Mouse (Mus musculus) olfactory bulb, adult 2 months (tissue): ENCODE data around the gene Tnfrsf1a. TPM values are rescaled to one million over a fixed set of nuclear protein-coding genes. Genes with fewer than 3 reads are reported as not detected.

Source experiments
- H3K27ac ChIP-seq: fragments of 200-500 bp; 2 replicates; pipeline ENCODE4 v1.5.1; 2012; ENCODE audit warnings: low read depth, low read length; ENCODE audit not compliant: insufficient read depth
- H3K4me1 ChIP-seq: fragments of 200-500 bp; 2 replicates; pipeline ENCODE4 v1.6.1; 2012; ENCODE audit warnings: low read length; ENCODE audit not compliant: control insufficient read depth, insufficient read depth
- H3K4me3 ChIP-seq: fragments of 200-500 bp; 2 replicates; pipeline ENCODE4 v1.5.1; 2012; ENCODE audit warnings: mild to moderate bottlenecking, low read depth, low read length, moderate library complexity; ENCODE audit not compliant: insufficient read depth
- CTCF ChIP-seq: fragments of 200-500 bp; IDR thresholded peaks from 2 replicates; pipeline ENCODE4 v1.5.1; 2012; ENCODE audit warnings: low read depth, mild to moderate bottlenecking, low read length, moderate library complexity; ENCODE audit not compliant: insufficient read depth
- POLR2A ChIP-seq: fragments of 200-500 bp; IDR thresholded peaks from 2 replicates; pipeline ENCODE4 v1.6.1; 2012; ENCODE audit warnings: mild to moderate bottlenecking, low read depth, low read length, moderate library complexity; ENCODE audit not compliant: insufficient read depth
- WGBS: fragments of 180-500 bp; shearing (Covaris S2); methylation state at CpG from one replicate; pipeline ENCODE4 v1.1.7; 2018; 5-methylcytosine and 5-hydroxymethylcytosine counted together
- polyA plus RNA-seq: library from polyadenylated mRNA; stranded (reverse); fragments of >200 nt; gene quantifications from 2 replicates; pipeline ENCODE4 v1.2.4, GENCODE M21; 2012; ENCODE audit warnings: low replicate concordance; ENCODE audit not compliant: missing spikeins, insufficient read depth, insufficient read length

Tnfrsf1a gene
- polyA plus RNA-seq, 1 experiment, result not detected

DNA sequence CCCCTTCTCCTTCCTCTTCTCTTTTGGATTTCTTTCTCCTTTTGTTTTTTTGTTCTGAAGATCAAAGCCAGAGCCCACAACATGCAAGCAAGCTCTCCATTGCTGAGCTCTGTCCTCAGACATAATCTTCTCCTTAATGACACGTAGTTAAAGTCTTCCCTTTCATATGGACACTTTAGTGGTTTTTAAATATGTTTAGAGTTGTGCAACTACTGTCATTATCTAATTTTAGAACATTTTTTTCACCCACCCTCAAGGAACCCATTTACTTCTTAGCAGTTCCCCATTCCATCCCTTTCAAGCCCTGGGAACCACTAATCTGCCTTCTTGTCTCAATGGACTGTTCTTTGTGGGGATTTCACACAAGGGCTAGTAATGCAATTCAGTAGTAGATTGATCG, 14.8 kb upstream of the Tnfrsf1a start:
- TF ChIP-seq CTCF (no peak), POLR2A (no peak)
- Histone ChIP-seq H3K27ac (no peak overlapping the region), H3K4me1 (peaks cover 7% of the 10 kb centered on the region; the same call in 1 of the 2 replicates), H3K4me3 (no peak overlapping the region)
- WGBS, result 76% methylated on average over 2 of the region's 2 CpGs

DNA sequence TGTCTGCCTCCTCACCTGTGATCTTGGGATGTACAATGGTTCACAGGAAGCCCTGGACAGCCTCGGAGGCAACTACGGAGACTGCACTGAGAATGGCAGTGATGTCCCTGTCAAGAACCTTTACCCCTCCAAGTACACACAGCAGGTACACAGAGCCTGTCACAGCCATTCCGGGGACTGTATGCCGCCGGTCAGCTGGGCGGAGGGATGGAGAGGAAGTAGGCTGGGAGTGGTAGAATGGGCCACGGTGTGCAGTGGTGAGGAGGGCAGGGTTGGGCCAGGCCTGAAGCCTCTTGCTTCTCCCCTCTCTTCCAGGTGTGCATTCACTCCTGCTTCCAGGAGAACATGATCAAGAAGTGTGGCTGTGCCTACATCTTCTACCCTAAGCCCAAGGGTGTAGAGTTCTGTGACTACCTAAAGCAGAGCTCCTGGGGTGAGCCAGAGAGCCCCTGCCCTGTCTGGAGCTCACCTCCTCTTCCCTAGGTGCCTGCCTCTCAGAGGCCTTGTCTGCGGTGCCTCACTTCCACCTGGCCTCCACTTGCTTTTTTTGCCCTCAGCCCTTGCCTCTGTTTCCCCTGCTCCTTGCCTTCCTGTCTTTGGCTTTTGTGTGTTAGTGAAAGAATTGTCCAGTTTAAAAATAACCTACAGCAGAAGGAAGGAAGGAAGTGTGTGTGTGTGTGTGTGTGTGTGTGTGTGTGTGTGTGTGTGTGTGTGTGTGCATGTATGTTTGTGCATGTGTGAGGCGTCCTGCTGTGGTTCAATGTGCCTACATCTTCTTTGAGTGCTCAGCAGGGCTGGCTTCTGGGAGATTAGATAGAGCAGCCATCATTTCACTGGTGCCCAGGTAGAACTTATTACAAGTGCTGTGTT, 10.1 kb upstream of the Tnfrsf1a start:
- Histone ChIP-seq H3K27ac (no peak overlapping the region), H3K4me3 (no peak overlapping the region), H3K4me1 (peaks cover 3% of the 10 kb centered on the region; the same call in 1 of the 2 replicates)
- 86% methylated on average over 9 of the region's 9 CpGs for WGBS
- no peak for TF ChIP-seq CTCF
- TF ChIP-seq POLR2A, result no peak

DNA sequence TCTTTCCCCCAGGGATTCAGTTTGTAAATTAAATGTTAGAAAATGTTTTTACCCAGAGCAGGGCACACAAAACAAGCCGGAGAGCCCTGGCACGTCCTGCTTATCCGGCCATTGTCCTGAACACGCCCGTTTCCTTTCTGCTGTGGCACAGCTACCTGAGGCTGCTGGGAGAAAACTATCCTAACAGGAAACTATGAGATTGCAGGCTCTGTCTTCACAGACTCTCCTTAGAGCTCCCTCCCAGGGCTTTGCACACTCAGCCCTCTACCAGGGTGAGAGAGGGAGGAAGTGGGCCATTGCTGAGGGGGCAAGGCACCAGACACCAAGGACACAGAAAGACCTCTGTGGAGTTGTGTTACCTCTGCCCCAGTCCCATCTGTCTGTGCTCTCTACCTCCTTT, 8.9 kb upstream of the Tnfrsf1a start:
- Histone ChIP-seq H3K4me3 (no peak overlapping the region), H3K4me1 (peaks cover 3% of the 10 kb centered on the region; the same call in 1 of the 2 replicates), H3K27ac (no peak overlapping the region)
- TF ChIP-seq POLR2A (no peak), CTCF (no peak)
- 86% methylated on average over 5 of the region's 5 CpGs for WGBS

DNA sequence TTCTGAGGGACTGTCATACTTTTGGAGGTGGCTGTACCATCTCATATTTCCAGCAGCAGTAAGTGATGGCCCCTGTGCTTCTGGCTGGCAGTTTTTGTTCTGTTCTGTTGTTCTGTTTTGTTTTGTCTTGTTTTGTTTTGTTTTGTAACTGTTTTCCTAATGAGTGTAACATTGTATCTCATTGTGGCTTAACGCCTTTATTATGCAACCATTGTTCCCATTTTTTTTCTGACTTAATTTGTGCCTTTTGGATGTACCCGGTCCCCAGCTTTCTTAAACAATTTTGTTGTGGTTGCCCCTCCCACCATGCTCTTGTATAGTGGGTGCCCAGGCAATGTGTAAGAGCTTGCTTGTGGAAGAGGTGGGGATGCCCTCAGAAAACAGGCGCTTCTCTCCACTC, 7.0 kb upstream of the Tnfrsf1a start:
- no peak overlapping the region for H3K27ac ChIP-seq
- 43% methylated on average over 3 of the region's 3 CpGs for WGBS

DNA sequence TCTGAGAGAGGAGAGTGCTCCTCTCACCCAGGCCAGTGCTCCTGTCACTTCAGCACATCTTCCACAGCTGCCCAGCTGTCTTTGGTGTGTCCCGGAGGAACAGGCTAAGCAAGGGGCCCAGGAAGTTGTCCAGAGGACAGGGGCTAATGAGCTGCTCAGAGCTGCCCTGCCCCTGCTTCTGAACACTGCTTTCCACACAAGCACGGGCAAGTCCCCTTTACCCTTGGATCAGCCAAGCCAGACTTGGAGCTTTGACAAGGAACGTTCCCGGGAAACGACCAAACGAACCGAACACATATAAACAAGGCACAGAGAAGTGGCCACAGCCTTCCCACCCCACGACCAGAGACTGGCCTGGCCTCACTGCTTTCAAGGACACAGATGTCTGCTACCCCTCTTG, 5.1 kb upstream of the Tnfrsf1a start:
- Histone ChIP-seq H3K27ac (no peak overlapping the region), H3K4me1 (peaks cover 7% of the 10 kb centered on the region), H3K4me3 (no peak overlapping the region)
- 40% methylated on average over 8 of the region's 8 CpGs for WGBS
- TF ChIP-seq CTCF, result no peak
- TF ChIP-seq POLR2A, result no peak

More for the DNA sequence above, 7.0 kb upstream of the Tnfrsf1a start:
- Histone ChIP-seq H3K4me3 (no peak overlapping the region), H3K4me1 (peaks cover 3% of the 10 kb centered on the region; the same call in 1 of the 2 replicates)
- no peak for TF ChIP-seq POLR2A
- no peak for TF ChIP-seq CTCF

DNA sequence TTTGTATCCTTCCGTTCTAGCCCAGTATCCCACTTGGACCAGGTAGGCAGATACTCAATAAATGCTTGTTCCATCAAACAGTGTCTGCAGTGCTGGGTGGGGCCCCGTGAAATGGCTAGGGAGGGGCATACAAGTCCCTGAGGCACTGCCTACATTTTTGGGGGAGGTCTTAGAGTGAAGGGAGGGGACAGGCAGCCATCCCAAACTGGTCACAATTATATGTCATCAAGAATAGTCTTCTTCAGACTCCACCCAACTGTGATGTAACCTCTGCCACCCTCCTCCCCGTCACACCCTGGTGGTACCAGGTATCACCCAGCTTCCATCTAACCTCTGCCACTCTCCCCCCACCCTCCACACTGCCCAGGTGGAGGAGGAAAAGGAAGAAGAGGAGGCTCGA, 4.3 kb upstream of the Tnfrsf1a start:
- no peak overlapping the region for H3K4me3 ChIP-seq
- H3K4me1 ChIP-seq, result peaks cover 15% of the 10 kb centered on the region
- 84% methylated on average over 4 of the region's 4 CpGs for WGBS
- H3K27ac ChIP-seq, result no peak overlapping the region
- TF ChIP-seq POLR2A (no peak), CTCF (no peak)

DNA sequence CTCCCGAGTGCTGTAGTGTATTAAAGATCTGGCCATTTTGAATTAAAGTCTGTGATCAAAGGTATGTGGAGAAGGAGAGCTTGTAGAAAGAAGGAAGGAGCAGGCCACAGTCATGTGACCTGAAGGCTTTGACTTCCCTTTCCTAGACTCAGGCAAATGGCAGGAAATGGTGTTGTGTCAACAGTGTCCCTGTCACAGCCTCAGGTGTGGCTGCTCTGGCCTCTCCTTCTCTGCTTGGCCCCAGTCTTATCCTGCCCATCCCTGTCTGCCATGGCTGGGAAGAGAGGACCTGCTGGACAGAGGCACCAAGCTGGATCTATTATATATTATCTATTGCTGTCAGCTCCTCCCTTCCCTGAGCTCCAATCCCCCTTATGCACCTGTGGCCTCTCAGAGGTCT, 3.5 kb upstream of the Tnfrsf1a start:
- H3K27ac ChIP-seq, result no peak overlapping the region
- peaks cover 20% of the 10 kb centered on the region for H3K4me1 ChIP-seq
- WGBS, result 94% methylated on average over 1 of the region's 1 CpGs
- H3K4me3 ChIP-seq, result no peak overlapping the region
- no peak for TF ChIP-seq CTCF
- TF ChIP-seq POLR2A, result no peak

DNA sequence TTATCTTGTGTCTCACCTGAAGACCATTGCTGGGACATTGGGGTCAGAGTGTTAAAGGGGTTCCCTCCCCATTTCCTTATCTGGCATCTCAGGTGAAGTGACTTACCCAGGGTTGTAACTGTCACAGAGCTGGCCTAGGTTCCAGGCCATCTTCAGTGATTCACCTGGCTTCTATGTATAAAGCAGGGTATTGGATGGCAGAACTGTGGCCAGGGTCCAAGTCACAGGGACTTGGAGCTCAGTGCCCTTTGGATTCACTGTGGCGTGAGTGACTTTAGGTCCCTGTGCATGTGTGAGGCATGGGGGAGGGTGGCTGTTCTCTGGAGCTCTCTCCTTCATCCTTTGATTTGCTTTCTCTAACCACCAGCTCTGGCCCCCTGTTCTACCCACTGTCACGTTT, 3.1 kb upstream of the Tnfrsf1a start:
- Histone ChIP-seq H3K4me1 (peaks cover 20% of the 10 kb centered on the region), H3K27ac (no peak overlapping the region), H3K4me3 (no peak overlapping the region)
- TF ChIP-seq CTCF (no peak), POLR2A (no peak)
- WGBS, result 85% methylated on average over 2 of the region's 2 CpGs

DNA sequence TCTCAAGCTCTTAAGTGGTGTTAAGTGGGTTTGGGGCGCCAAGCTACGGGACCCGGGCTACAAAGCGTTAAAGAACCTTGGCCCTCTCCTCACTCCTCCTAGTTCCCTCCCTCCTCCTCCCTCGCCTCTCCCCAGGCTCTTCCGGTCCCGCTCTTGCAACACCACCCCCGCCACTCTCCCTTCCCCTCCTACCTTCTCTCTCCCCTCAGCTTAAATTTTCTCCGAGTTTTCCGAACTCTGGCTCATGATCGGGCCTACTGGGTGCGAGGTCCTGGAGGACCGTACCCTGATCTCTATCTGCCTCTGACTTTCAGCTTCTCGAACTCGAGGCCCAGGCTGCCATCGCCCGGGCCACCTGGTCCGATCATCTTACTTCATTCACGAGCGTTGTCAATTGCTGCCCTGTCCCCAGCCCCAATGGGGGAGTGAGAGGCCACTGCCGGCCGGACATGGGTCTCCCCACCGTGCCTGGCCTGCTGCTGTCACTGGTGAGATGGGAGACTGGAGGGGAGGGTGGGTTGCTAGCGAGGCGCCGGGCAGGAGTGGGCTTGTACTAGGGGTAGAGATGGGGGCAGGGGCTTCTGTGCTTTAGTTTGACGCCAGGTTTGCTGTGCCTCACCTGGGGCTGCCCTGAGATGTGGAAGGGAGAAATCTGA, 541 bp downstream of the Tnfrsf1a start:
- H3K4me3 ChIP-seq, result peak overlapping the region; percentile 46
- TF ChIP-seq CTCF (no peak), POLR2A (no peak)
- WGBS, result 14% methylated on average over 27 of the region's 27 CpGs
- H3K4me1 ChIP-seq, result peaks cover 41% of the 10 kb centered on the region
- peak overlapping the region; percentile 43; the same call in 1 of the 2 replicates for H3K27ac ChIP-seq
